Mouse (Mus musculus): ENCODE measurements around the gene Coq2. TPM values are rescaled to one million over a fixed set of nuclear protein-coding genes. Genes with fewer than 3 reads are reported as not detected.

The Coq2 gene
- total RNA-seq (2021) = 10 to 100 TPM; 68.4 to 73.1 TPM
- long read RNA-seq, experiment 1, transcript Coq2-201 (7 exons, 1,743 nt) = major isoform, 191 of 235 reads
- long read RNA-seq, experiment 1, partial matches to known transcripts = 5 of 235 reads
- long read RNA-seq, experiment 1, other reads (novel, unspliced or antisense) = 38 of 235 reads
- long read RNA-seq, experiment 2, transcript Coq2-201 (7 exons, 1,743 nt) = major isoform, 126 of 146 reads
- long read RNA-seq, experiment 2, partial matches to known transcripts = 2 of 146 reads
- long read RNA-seq, experiment 2, other reads (novel, unspliced or antisense) = 18 of 146 reads

GRCm38 (mm10) chr5:100674711-100675376 lies at the start of gene Coq2:
Coq2 (minus strand) TSS chr5:100675140.
- peak; percentile 78 to 79 for DNase-seq
- intact Hi-C loops (cut with DNase I) = loop anchor here (2.0 to 10.0 kb wide), 3 partner anchors 122 to 250 kb away; partner anchors contain the start of genes Helq and Mrps18c

DNA sequence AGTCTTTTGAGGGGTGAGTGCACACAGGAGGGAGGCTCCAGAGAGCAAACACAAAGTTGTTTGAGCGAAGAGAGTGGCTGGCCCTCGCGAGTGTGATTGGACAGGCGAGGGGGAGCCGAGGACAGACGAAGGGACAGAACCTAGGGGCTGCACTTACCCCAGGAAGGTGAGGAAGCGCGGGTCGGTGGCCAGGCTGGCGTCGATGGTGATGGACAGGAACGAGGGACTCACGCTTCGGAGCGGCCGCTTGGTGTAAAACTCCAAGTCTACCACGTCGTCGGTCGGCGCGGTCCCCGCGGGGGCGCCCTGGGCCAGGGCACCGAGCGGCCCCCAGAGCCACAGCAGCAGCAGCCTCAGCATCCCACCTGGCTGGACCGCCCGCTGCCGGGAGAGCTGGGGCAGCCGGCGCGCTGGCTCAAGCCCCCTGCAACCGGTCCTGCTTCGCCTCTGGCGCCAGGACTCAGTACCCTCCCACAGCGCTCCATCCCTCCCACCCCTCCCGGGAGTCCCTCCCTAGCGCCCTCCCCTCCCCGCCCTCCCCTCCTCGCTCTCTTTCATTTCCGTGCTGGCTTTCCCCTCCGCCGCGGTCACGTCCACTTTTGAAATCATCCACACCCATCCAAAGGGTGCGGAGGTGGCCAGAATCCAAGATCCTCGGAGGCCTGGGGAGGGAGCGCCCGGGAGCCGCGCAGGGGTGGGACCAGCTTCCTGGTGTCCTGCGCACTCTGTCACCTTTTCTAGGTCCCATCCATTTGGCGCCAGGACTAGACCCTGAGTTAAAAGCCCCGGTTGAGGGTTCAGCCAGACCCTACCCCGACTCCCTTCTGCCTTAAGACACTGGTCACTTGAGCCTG lies 44.5 kb upstream of the Coq2 start, which contains the start of gene Hpse:
TSS of gene Hpse (minus strand) at position 482 of the 854 bp plus-strand sequence.
- intact Hi-C loops (cut with DNase I) = no loop called here
- DNase-seq = peak; percentile 40 to 42

DNA sequence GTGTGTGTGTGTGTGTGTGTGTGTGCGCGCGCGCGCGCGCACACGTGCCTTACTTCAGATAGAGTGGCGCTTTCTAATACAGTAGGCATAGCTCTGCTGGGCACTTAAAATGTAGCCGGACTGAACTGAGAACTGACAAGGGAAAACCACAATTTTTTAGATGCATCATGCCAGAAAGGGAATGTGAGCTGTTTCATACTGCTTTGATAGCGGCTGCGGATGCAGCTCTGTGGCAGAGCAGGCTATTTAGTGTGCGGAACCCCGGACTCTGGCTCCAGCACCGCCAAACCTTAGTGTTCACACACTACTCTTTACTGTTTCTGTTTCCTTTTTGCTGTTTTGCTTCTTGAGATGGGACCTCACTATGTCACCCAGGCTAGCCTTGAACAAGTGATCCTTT lies 41.8 kb upstream of the Coq2 start:
- intact Hi-C loops (cut with DNase I) = no loop called here
- DNase-seq = no peak

DNA sequence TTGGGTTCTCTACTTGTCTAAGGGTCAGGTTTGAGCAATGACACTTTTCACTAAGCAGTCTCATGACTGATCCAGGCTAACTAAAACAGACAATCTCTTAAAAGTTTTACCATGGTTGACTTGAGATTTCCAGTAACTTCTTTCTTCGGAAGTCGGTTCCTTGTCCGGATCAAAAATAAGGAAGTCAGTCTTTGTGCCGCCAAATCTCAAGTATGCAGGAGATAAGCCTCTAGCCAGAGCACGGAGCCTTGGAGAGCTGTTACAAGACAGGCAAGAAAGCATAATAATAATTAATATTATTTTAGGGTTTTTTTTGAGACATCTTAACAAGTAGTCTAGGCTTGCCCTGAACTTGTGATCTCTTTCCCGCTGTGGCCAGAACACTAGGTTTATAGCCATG lies 36.3 kb upstream of the Coq2 start:
- intact Hi-C loops (cut with DNase I) = no loop called here
- DNase-seq = no peak

DNA sequence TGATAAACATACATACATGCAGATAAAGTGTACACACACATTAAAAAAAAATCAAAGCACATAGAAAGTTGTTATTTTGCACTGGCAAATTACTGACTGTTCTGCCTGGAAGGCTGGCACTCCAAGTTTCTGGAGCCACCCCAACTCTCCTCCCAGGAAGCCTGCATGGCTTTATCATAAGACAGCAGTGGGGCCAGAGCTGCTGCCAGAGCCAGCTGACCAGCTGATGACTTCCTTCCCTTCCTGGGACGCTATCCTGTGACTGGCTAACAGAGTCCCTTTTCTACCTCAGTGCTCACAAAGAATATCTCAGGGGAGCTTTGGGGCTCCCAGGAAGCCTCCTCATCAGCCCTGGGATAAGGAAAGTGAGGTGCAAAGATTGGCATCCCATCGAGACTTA lies 35.1 kb upstream of the Coq2 start:
- intact Hi-C loops (cut with DNase I) = no loop called here
- DNase-seq = peak; percentile 24 to 31

DNA sequence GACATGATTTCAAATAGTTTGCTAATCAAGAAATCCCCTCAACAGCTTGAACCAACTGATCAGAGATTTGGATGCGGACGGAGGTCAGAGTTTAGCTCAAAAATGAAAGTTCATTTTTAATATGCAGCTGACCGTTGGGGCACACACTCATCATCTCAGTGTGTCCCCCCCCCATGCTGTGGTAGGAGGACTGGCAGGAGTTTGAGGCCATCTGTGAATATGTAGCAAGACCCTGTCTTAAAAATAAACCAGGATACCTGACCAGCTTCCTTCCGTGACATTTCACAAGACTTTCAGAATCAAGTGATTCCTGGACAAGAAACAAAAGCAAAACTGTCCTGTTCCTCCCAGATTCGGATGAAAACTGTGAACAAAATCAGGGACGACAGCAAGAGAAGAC lies 34.1 kb upstream of the Coq2 start:
- intact Hi-C loops (cut with DNase I) = no loop called here
- DNase-seq = no peak

GRCm38 (mm10) chr5:100706675-100707074 lies 31.7 kb upstream of the Coq2 start:
- intact Hi-C loops (cut with DNase I) = no loop called here
- DNase-seq = no peak

GRCm38 (mm10) chr5:100704272-100704671 lies 29.3 kb upstream of the Coq2 start:
- DNase-seq = no peak
- intact Hi-C loops (cut with DNase I) = no loop called here

GRCm38 (mm10) chr5:100702325-100702724 lies 27.4 kb upstream of the Coq2 start:
- DNase-seq = no peak
- intact Hi-C loops (cut with DNase I) = no loop called here

GRCm38 (mm10) chr5:100700861-100701620 lies 26.1 kb upstream of the Coq2 start:
- no peak for DNase-seq
- intact Hi-C loops (cut with DNase I) = no loop called here

DNA sequence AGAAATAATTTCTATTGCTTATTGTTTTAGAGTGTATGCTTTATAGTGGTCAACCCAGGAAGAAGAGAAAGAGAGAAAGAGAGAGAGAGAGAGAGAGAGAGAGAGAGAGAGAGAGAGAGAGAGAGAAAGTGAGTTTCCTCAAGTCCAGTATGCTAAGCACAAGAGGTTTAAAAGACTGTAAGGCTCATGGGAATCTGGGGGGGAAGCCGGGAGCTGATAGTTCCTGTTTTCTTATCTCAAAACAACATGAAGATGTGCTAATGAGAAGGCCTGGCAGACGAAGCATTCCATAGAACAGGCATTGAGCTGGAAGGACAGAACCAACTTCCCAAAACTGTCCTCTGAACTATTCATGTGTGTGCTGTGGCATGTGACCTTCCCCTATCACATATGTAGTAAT lies 22.9 kb upstream of the Coq2 start:
- DNase-seq = no peak

GRCm38 (mm10) chr5:100697398-100697797 lies 22.5 kb upstream of the Coq2 start:
- DNase-seq = no peak
- intact Hi-C loops (cut with DNase I) = no loop called here

More for the DNA sequence above, 22.9 kb upstream of the Coq2 start:
- intact Hi-C loops (cut with DNase I) = no loop called here

- DNase-seq = no peak
- intact Hi-C loops (cut with DNase I) = no loop called here
Measured at GRCm38 (mm10) chr5:100685631-100686030, 10.7 kb upstream of the Coq2 start.

DNA sequence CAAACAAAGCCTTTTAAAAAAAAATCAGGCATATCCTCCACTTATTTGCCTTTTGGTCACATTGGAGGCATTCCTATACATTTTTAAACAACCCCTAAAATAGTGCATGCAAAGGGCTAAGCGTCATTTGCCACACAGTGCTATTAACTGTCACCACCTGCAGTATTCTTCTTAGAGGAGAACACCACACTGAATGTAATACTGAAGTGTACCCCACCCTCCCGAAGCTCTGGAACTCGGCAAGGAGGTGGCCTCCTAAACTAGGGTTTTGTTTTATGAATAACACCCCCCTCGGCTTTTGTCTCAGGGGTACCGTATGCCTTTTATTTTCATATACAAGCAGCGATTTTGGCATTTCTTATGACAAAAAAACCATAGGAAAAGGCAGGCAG lies 5.6 kb upstream of the Coq2 start:
- intact Hi-C loops (cut with DNase I) = no loop called here
- DNase-seq = no peak

DNA sequence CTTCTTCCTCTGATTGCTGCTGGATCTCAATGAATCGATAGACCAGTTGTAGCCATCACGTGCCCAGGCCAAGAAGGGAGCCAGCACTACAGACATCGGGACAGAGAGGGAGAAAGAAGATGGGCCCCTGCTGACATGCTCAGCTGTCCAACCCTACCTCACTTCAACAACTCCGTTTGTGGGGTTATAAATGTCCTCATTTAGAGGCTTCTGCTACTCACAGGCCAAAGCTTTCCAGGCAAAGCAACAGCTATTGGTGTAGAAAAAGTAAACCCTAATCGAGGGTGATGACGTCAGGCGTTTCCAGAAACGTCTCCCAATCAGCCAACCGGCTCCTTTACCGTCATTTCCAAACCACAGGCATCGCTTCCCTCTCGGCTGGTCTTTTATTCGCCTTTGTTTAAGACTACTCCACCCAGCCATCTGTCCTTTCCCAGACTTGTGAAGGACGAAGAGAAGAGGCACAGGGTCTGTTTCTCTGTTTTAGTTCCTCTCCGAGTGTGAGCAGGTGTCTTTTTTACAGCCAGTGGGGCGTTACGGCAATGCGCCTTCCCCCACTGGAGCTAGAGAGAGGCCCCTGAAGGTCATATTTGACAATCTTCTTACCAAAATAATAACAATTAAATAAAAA lies 5.1 kb upstream of the Coq2 start:
- intact Hi-C loops (cut with DNase I) = loop anchor here (10.0 kb wide), 1 partner anchor 255 kb away; no protein-coding TSS in a partner anchor
- DNase-seq = no peak

DNA sequence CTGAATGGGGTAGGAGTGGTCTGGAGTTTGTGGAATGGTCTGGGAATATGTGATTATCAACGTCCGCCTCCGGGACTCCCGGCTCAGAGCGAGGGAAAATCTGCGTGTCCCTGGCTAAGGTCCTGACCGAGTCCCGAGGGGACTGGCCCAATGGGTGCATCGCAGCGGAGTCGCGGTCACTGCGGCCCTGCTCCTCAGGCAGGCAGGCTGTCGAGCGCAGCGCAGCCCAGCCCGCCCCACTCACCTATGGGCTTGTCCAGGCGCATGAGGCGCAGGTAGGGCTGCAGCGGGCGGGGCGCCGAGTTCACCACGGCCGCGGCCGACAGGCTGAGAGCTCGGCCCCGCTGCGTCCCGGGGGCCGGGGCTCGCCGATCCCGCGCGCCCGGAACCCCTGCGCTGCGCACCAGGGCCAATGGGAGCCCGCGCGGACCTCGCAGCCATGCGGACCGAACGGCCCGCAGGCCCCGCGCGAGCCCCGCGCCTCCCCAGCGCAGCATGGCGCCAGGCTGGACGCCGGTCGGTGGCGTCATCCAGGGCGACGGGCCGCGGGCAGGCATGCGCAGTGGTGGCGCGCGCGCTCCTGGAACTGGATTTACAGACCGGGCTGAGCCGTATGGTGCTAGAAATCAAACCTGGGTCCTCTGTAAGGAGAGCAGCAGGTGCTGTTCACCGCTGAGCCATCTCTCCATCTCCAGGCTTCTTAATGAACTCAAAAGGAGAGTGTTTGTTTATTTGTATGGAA lies 1.0 kb downstream of the Coq2 start:
- DNase-seq = peak; percentile 90 to 94
- intact Hi-C loops (cut with DNase I) = loop anchor here (2.0 to 10.0 kb wide), 3 partner anchors 123 to 249 kb away; partner anchors contain the start of genes Helq and Mrps18c

DNA sequence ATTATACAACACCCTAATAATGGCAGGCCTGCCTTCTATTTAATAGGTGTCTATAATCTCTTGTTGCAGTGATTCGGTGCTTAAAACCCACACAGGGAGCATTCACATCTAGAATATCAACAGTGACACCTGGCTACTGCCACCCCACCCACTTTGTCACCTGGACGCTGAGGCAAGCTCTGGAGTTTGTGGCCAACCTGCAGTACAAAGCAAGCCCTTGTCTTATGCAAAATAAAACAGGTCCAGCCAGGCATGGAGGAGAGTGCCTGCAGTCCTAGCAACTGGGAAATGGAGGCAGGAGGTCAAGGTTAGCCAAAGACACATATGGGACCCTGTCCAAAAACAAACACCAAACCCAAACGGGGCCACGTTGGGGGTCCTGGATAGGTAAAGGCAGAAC lies 2.5 kb downstream of the Coq2 start:
- intact Hi-C loops (cut with DNase I) = loop anchor here (5.0 to 10.0 kb wide), 2 partner anchors 125 to 248 kb away; partner anchors contain the start of genes Helq and Mrps18c
- DNase-seq = no peak

GRCm38 (mm10) chr5:100671897-100672296 lies 3.0 kb downstream of the Coq2 start:
- DNase-seq = no peak
- intact Hi-C loops (cut with DNase I) = loop anchor here (5.0 to 10.0 kb wide), 2 partner anchors 125 to 247 kb away; partner anchors contain the start of genes Helq and Mrps18c

- intact Hi-C loops (cut with DNase I) = loop anchor here (5.0 to 10.0 kb wide), 2 partner anchors 126 to 247 kb away; partner anchors contain the start of genes Helq and Mrps18c
- peak in 1 of 2 experiments; percentile 48 for DNase-seq
Measured at GRCm38 (mm10) chr5:100671398-100671797, 3.5 kb downstream of the Coq2 start.
